Mouse (Mus musculus): ENCODE results near the gene Chtf18.

GRCm38 (mm10) chr17:25749314-25749713 is 22.1 kb upstream of the Chtf18 start:
- TF ChIP-seq USF1 (IDR thresholded peaks at IDR 0.05; ENCODE audit: low read depth) (no peak), MYOG (IDR thresholded peaks at IDR 0.05; ENCODE audit: control insufficient read depth, extremely low read depth, insufficient read length) (no peak), CTCF (IDR thresholded peaks at IDR 0.05; ENCODE audit: control insufficient read depth, insufficient read depth, insufficient read length) (no peak), MAX (IDR thresholded peaks at IDR 0.05) (no peak), MYOD1 (IDR thresholded peaks at IDR 0.05; ENCODE audit: control insufficient read depth, insufficient read length, low read depth) (no peak), FOSL1 (IDR thresholded peaks at IDR 0.05; ENCODE audit: insufficient read depth, low read length, poor library complexity, severe bottlenecking) (no peak), CEBPB (IDR thresholded peaks at IDR 0.05; ENCODE audit: low read depth) (no peak)

Data from C2C12 (cell line).